Mouse (Mus musculus): ENCODE results near the gene Pak1. TPM values are rescaled to one million over a fixed set of nuclear protein-coding genes. Genes with fewer than 3 reads are reported as not detected.

Gene Pak1
- total RNA-seq, 2 experiments from 2014 or later = 153 to 175 TPM

- DNase-seq (ENCODE audit: low spot score in 2 of 2) = no peak
Observed at GRCm38 (mm10) chr7:97775923-97776322, 12.4 kb upstream of the Pak1 start.

- no peak for DNase-seq (ENCODE audit: low spot score in 2 of 2)
Observed at GRCm38 (mm10) chr7:97777191-97777590, 11.2 kb upstream of the Pak1 start.

GRCm38 (mm10) chr7:97780222-97780621 lies 8.1 kb upstream of the Pak1 start:
- DNase-seq (ENCODE audit: low spot score in 2 of 2) = no peak

- DNase-seq (ENCODE audit: low spot score in 2 of 2) = no peak
Observed at GRCm38 (mm10) chr7:97780815-97781214, 7.5 kb upstream of the Pak1 start.

GRCm38 (mm10) chr7:97781496-97781895 lies 6.8 kb upstream of the Pak1 start:
- DNase-seq (ENCODE audit: low spot score in 2 of 2) = no peak

GRCm38 (mm10) chr7:97783523-97783922 lies 4.8 kb upstream of the Pak1 start:
- DNase-seq (ENCODE audit: low spot score in 2 of 2) = no peak

- no peak for DNase-seq (ENCODE audit: low spot score in 2 of 2)
Observed at GRCm38 (mm10) chr7:97788669-97789483, 535 bp downstream of the Pak1 start.

GRCm38 (mm10) chr7:97790272-97790671 lies 1.9 kb downstream of the Pak1 start:
- no peak for DNase-seq (ENCODE audit: low spot score in 2 of 2)

GRCm38 (mm10) chr7:97792324-97792723 lies 4.0 kb downstream of the Pak1 start:
- DNase-seq (ENCODE audit: low spot score in 2 of 2) = no peak

- no peak for DNase-seq (ENCODE audit: low spot score in 2 of 2)
Observed at GRCm38 (mm10) chr7:97803116-97803515, 14.8 kb downstream of the Pak1 start.

GRCm38 (mm10) chr7:97804245-97805066 lies 16.1 kb downstream of the Pak1 start:
- no peak for DNase-seq (ENCODE audit: low spot score in 2 of 2)

- no peak for DNase-seq (ENCODE audit: low spot score in 2 of 2)
Observed at GRCm38 (mm10) chr7:97805067-97805365, 16.7 kb downstream of the Pak1 start.

- no peak for DNase-seq (ENCODE audit: low spot score in 2 of 2)
Observed at GRCm38 (mm10) chr7:97809307-97809706, 21.0 kb downstream of the Pak1 start.

GRCm38 (mm10) chr7:97821875-97822274 lies 33.5 kb downstream of the Pak1 start:
- DNase-seq (ENCODE audit: low spot score in 2 of 2) = no peak

- no peak for DNase-seq (ENCODE audit: low spot score in 2 of 2)
Observed at GRCm38 (mm10) chr7:97829091-97829490, 40.8 kb downstream of the Pak1 start.

GRCm38 (mm10) chr7:97830739-97831138 lies 42.4 kb downstream of the Pak1 start:
- no peak for DNase-seq (ENCODE audit: low spot score in 2 of 2)

- DNase-seq (ENCODE audit: low spot score in 2 of 2) = no peak
Observed at GRCm38 (mm10) chr7:97832987-97833386, 44.6 kb downstream of the Pak1 start.

- no peak for DNase-seq (ENCODE audit: low spot score in 2 of 2)
Observed at GRCm38 (mm10) chr7:97838574-97838973, 50.2 kb downstream of the Pak1 start.

- DNase-seq (ENCODE audit: low spot score in 2 of 2) = no peak
Observed at GRCm38 (mm10) chr7:97841311-97841710, 53.0 kb downstream of the Pak1 start.

GRCm38 (mm10) chr7:97842332-97842731 lies 54.0 kb downstream of the Pak1 start:
- DNase-seq (ENCODE audit: low spot score in 2 of 2) = no peak

- DNase-seq (ENCODE audit: low spot score in 2 of 2) = peak; percentile 74 to 82
Observed at GRCm38 (mm10) chr7:97842806-97843570, 54.6 kb downstream of the Pak1 start.

GRCm38 (mm10) chr7:97844419-97844818 lies 56.1 kb downstream of the Pak1 start:
- DNase-seq (ENCODE audit: low spot score in 2 of 2) = no peak
